Mouse (Mus musculus) embryonic stem cell, embryonic (primary cell): ENCODE data around the gene Kcnq2.

Experiments used
- CTCF ChIA-PET, 4 experiments: fragments of 300-600 bp in 2 of 4; fragments of 350-600 bp in 2 of 4; sonication (Branson Sonifier 250); formaldehyde crosslinking; loops; one replicate each; lab custom pipeline; 2022; ENCODE audit warnings: inconsistent platforms in 2 of 4; lab: Charles Lee
- POLR2A ChIA-PET, 4 experiments: fragments of 300-600 bp in 2 of 4; fragments of 350-600 bp in 2 of 4; sonication (Branson Sonifier 250); formaldehyde crosslinking; loops; one replicate each; lab custom pipeline; 2022; ENCODE audit warnings: antibody characterized with exemption in 4 of 4, inconsistent platforms in 1 of 4; lab: Charles Lee

The Kcnq2 gene

DNA sequence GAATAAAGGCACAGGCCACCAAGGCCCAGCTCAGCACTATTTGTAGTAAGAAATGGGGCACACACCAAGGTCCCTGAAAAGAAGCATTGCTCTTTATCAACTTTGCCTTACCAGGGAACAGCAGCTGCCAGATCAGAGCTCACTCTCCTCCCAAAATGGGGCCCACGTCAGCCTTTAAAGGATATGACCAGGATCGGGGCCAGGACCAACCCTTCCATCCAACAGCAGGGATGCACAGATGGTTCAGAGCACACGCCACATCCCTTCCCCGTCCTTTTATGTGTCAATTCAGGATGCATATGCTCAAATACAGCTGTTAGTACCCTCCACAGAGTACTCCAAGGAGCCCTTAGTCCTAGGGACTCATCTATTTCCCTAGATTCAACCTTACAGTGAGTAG, 4.9 kb downstream of the Kcnq2 start:
- CTCF ChIA-PET = no interaction called here
- POLR2A ChIA-PET = interaction anchor here in 1 of 4 experiments (0.6 kb wide), 1 partner anchor 15 kb away, joined by 3 read pairs; no protein-coding TSS in a partner anchor

- CTCF ChIA-PET = interaction anchor here in 1 of 4 experiments (1.4 kb wide), 1 partner anchor 25 kb away, joined by 4 read pairs; no protein-coding TSS in a partner anchor
- POLR2A ChIA-PET = interaction anchor here in 2 of 4 experiments (0.6 to 1.9 kb wide), 4 partner anchors 115 to 682 kb away, joined by 3 to 8 read pairs (median 4); partner anchors contain the start of genes Birc7 (in 1 of the 2) and Nkain4 (in 1 of the 2)
Measured at GRCm38 (mm10) chr2:181128963-181129362, 6.1 kb downstream of the Kcnq2 start.

DNA sequence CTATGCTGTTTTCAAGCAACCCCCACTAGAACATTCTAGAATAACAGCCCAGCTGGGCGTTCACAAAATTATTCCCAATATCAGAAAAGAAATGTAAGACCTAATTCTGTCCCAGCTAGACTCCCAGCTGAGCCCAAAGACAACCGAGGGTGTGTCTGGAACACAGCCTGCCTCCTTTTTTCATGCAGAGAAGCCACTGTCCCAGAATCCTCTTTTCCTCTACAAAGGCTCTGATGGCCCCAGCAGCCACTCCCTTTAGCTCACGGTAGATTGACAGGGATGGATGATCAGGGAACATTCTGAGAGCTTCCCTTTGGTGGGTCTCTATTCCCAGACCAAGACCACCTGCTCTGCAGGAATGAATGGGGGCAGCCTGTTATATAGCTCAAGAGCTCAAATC, 7.3 kb downstream of the Kcnq2 start:
- POLR2A ChIA-PET = interaction anchor here in 3 of 4 experiments (0.6 to 1.9 kb wide), 9 partner anchors 9 to 392 kb away, joined by 3 to 5 read pairs (median 3); partner anchors contain the start of genes Arfgap1 (in 1 of the 3), Birc7 (in 1 of the 3), Dnajc5 (in 1 of the 3) and Ythdf1 (in 1 of the 3)
- CTCF ChIA-PET = interaction anchor here in 2 of 4 experiments (0.6 to 1.4 kb wide), 2 partner anchors 26 to 349 kb away, joined by 3 to 4 read pairs; no protein-coding TSS in a partner anchor

DNA sequence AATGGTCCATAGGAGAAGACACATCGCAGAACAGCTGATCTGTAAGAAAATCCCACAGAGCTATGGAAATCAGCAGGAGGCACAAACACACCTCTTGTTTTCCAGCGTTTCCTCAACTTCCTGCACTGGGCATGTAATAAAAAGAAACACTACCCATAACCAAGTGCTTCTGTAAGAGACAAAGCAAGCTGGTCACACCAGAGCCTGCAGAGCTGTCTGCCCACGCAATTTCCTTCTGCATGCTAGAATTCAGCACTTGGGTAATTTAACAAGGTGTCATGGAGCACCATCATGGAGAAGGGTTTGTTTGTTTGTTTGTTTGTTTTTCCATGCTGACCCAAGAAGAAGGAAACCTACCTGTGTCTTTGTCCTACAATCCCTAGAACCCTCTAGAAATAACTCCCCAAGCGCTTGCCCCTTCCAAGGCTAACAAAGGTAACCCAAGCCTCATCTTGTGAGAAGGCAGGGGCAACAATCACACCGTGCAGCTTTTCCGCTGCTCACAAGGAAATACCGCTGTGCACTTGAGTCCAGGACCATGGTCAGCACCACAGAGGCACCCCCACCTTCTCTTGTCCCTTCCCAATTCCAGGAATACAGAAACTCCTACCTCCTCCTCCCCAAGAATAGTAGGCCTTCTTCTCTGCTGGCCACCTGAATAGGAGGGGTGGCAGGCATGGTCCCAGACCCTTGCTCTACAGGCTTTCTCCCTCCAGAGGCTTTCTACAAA, 9.2 kb downstream of the Kcnq2 start:
- CTCF ChIA-PET = interaction anchor here in 1 of 4 experiments (0.7 kb wide), 1 partner anchor 200 kb away, joined by 3 read pairs; no protein-coding TSS in a partner anchor

GRCm38 (mm10) chr2:181122642-181123041, 12.5 kb downstream of the Kcnq2 start:
- ChIA-PET POLR2A (no interaction called here), CTCF (no interaction called here)

More for the DNA sequence above, 9.2 kb downstream of the Kcnq2 start:
- POLR2A ChIA-PET = no interaction called here

DNA sequence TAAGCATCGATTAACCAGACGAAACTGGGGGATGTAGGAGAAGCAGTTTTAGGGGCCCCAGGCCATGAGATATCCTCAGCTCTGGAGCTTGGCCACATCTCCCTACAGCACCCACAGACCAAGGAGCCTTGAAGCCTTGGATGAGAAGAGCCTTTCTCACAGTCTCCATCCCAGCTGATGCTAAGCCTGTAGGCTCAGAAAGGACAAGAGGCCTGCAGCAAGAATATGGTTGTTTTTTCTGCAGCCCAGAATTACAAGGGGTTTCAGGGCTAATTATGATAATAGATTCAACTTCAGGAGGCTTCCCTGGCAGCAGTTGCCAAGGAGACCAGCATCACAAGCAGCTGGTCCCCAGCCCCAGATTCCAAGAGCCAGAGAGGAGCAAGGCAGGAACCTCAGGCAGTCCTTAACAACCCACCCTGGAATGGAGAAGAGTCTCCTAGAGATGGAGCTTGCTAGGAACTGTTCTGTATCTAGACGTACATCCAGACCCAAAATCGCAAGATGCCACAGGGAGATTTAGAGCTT, 14.1 kb downstream of the Kcnq2 start:
- ChIA-PET POLR2A (interaction anchor here in 1 of 4 experiments (0.7 to 1.0 kb wide), 2 partner anchors 19 to 663 kb away, joined by 3 to 4 read pairs; no protein-coding TSS in a partner anchor), CTCF (interaction anchor here in 2 of 4 experiments (0.6 to 0.7 kb wide), 2 partner anchors 245 to 1202 kb away, joined by 3 read pairs; no protein-coding TSS in a partner anchor)

- CTCF ChIA-PET = interaction anchor here in 1 of 4 experiments (0.5 kb wide), 1 partner anchor 445 kb away, joined by 5 read pairs; no protein-coding TSS in a partner anchor
Measured at GRCm38 (mm10) chr2:181119952-181120351, 15.1 kb downstream of the Kcnq2 start.

DNA sequence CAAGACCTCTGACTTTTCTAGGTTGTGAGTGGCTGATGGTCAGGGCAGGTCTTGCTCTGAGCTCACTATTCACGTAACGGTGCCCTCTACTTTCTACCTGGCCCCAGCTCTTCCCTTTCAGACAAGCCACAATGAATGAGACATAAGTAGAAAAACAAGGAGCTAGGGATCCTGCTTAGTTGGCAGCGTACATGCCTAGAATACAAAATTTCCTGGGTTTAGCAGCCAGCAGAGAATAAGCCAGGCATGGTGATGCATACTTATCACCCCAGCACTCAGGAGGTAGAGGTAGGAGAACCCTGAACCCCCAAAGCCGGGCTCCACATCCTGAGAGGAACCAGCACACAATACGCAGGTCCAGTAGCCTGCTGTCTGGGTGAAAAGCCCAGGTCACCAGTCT, 18.7 kb downstream of the Kcnq2 start:
- ChIA-PET POLR2A (no interaction called here), CTCF (no interaction called here)

More at GRCm38 (mm10) chr2:181119952-181120351, 15.1 kb downstream of the Kcnq2 start:
- POLR2A ChIA-PET = interaction anchor here in 1 of 4 experiments (0.5 kb wide), 1 partner anchor 589 kb away, joined by 3 read pairs; no protein-coding TSS in a partner anchor

- ChIA-PET POLR2A (interaction anchor here in 1 of 4 experiments (0.6 to 0.7 kb wide), 2 partner anchors 15 to 51 kb away, joined by 3 to 4 read pairs; no protein-coding TSS in a partner anchor), CTCF (no interaction called here)
Measured at GRCm38 (mm10) chr2:181115367-181115766, 19.7 kb downstream of the Kcnq2 start.

- POLR2A ChIA-PET = interaction anchor here in 1 of 4 experiments (1.2 to 1.3 kb wide), 2 partner anchors 10 to 468 kb away, joined by 3 to 4 read pairs; no protein-coding TSS in a partner anchor
- CTCF ChIA-PET = no interaction called here
Measured at GRCm38 (mm10) chr2:181113762-181114361, 21.2 kb downstream of the Kcnq2 start.

GRCm38 (mm10) chr2:181111665-181112064, 23.4 kb downstream of the Kcnq2 start:
- ChIA-PET CTCF (interaction anchor here in 1 of 4 experiments (0.5 kb wide), 1 partner anchor 222 kb away, joined by 4 read pairs; no protein-coding TSS in a partner anchor), POLR2A (no interaction called here)

DNA sequence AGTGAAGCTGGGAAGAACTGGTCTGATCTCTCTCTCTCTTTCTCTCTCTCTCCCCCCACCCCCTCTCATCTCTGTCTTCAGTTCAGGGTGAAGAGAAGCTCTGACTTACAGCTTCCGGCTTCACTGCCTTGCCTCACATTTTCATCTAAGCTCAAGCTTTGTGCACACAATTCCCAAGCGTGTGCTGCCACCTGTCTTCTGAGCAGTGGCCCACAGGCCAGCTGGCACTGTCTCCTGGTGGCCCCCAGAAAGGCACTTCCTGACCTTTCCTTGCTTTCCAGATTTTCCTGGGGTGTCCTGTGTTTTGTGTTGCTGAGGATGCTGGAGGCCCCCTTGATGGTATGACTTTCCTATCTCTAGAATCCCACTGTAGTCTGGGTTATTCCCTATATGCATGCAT, 31.0 kb downstream of the Kcnq2 start:
- CTCF ChIA-PET = interaction anchor here (0.5 to 1.2 kb wide), 6 partner anchors 33 to 750 kb away, joined by 3 read pairs; no protein-coding TSS in a partner anchor
- POLR2A ChIA-PET = interaction anchor here in 3 of 4 experiments (0.6 to 0.8 kb wide), 3 partner anchors 10 to 447 kb away, joined by 3 to 4 read pairs (median 3); no protein-coding TSS in a partner anchor

- POLR2A ChIA-PET = interaction anchor here in 2 of 4 experiments (0.5 to 0.8 kb wide), 2 partner anchors 114 to 139 kb away, joined by 3 to 6 read pairs; no protein-coding TSS in a partner anchor
- CTCF ChIA-PET = interaction anchor here in 1 of 4 experiments (0.7 kb wide), 1 partner anchor 138 kb away, joined by 3 read pairs; no protein-coding TSS in a partner anchor
Measured at GRCm38 (mm10) chr2:181102161-181102560, 32.9 kb downstream of the Kcnq2 start.

GRCm38 (mm10) chr2:181101626-181102025, 33.5 kb downstream of the Kcnq2 start:
- CTCF ChIA-PET = interaction anchor here in 1 of 4 experiments (0.7 kb wide), 1 partner anchor 138 kb away, joined by 3 read pairs; no protein-coding TSS in a partner anchor
- POLR2A ChIA-PET = interaction anchor here in 1 of 4 experiments (1.0 kb wide), 1 partner anchor 726 kb away, joined by 4 read pairs; no protein-coding TSS in a partner anchor

- ChIA-PET POLR2A (no interaction called here), CTCF (no interaction called here)
Measured at GRCm38 (mm10) chr2:181100087-181100486, 35.0 kb downstream of the Kcnq2 start.

GRCm38 (mm10) chr2:181090123-181090522, 45.0 kb downstream of the Kcnq2 start:
- CTCF ChIA-PET = no interaction called here
- POLR2A ChIA-PET = interaction anchor here in 2 of 4 experiments (0.7 to 1.0 kb wide), 2 partner anchors 153 to 402 kb away, joined by 3 read pairs; no protein-coding TSS in a partner anchor

GRCm38 (mm10) chr2:181084997-181085396, 50.1 kb downstream of the Kcnq2 start:
- ChIA-PET CTCF (interaction anchor here in 1 of 4 experiments (0.8 kb wide), 1 partner anchor 147 kb away, joined by 3 read pairs; no protein-coding TSS in a partner anchor), POLR2A (interaction anchor here in 2 of 4 experiments (0.5 to 0.8 kb wide), 2 partner anchors 163 to 174 kb away, joined by 3 read pairs; no protein-coding TSS in a partner anchor)

DNA sequence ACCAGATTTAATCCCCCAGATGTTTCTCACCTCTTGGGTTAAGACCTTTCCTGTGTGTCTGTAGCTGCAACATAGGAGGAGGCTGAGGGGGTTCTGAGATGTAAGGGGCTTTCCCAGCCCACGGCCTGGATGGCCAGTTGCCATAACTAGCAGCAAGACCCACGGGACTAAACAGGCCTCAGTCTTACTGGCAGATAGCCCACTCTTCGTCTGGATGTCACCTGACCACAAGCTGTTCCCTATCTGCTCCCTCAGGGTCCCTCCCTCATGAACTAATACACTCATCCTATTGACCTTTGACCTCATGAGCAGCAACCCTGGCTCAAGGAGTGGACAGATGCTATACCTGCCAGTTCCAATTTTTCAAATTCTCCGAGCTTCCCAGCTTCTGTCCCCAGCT, 51.2 kb downstream of the Kcnq2 start:
- ChIA-PET POLR2A (interaction anchor here in 1 of 4 experiments (1.5 kb wide), 1 partner anchor 13 kb away, joined by 5 read pairs; no protein-coding TSS in a partner anchor), CTCF (interaction anchor here in 2 of 4 experiments (0.6 to 1.0 kb wide), 2 partner anchors 176 to 286 kb away, joined by 3 read pairs; no protein-coding TSS in a partner anchor)
